Mouse (Mus musculus) kidney, adult 2 months (tissue): ENCODE data around the gene Nudt9. TPM values are rescaled to one million over a fixed set of nuclear protein-coding genes. Genes with fewer than 3 reads are reported as not detected.
A peak's percentile ranks its signal among the peaks of the same experiment; 100 is the strongest.

Experiments used
- DNase-seq: peaks from one replicate; pipeline ENCODE4 v3.0.0; 2021
- H3K27ac ChIP-seq: fragments of 200-500 bp; 2 replicates; pipeline ENCODE4 v1.5.1; 2012; ENCODE audit warnings: low read depth, low read length, control low read depth, inconsistent platforms; ENCODE audit not compliant: insufficient read depth
- H3K27me3 ChIP-seq: fragments of 200-500 bp; replicated peaks from 2 replicates; pipeline ENCODE4 v1.6.1; 2012; ENCODE audit warnings: mild to moderate bottlenecking, moderate library complexity, low read length, inconsistent platforms; ENCODE audit not compliant: control insufficient read depth, insufficient read depth
- H3K36me3 ChIP-seq: fragments of 200-500 bp; 2 replicates; pipeline ENCODE4 v1.6.1; 2012; ENCODE audit warnings: mild to moderate bottlenecking, moderate library complexity, low read length, inconsistent platforms; ENCODE audit not compliant: control insufficient read depth, insufficient read depth
- H3K4me1 ChIP-seq: fragments of 200-500 bp; 2 replicates; pipeline ENCODE4 v1.6.1; 2011; ENCODE audit warnings: low read length; ENCODE audit not compliant: control insufficient read depth, insufficient read depth
- H3K4me3 ChIP-seq: fragments of 200-500 bp; 2 replicates; pipeline ENCODE4 v1.5.1; 2011; ENCODE audit warnings: mild to moderate bottlenecking, low read depth, low read length, control low read depth; ENCODE audit not compliant: insufficient read depth
- CTCF ChIP-seq: fragments of 200-500 bp; conservative IDR thresholded peaks from 2 replicates; pipeline ENCODE4 v1.5.1; 2011; ENCODE audit warnings: low read depth, mild to moderate bottlenecking, control low read depth, low read length, moderate library complexity, mixed read lengths; ENCODE audit not compliant: insufficient read depth, insufficient read length
- POLR2A ChIP-seq: fragments of 200-500 bp; IDR thresholded peaks from one replicate; pipeline ENCODE4 v1.6.1; 2011; ENCODE audit warnings: low read depth, low read length, control low read depth
- WGBS: fragments of 180-500 bp; shearing (Covaris S2); methylation state at CpG from one replicate; pipeline ENCODE4 v1.1.7; 2018; 5-methylcytosine and 5-hydroxymethylcytosine counted together
- polyA plus RNA-seq: library from polyadenylated mRNA; depleted of rRNA; stranded (reverse); fragments of >200 nt; gene quantifications from 2 replicates; pipeline ENCODE4 v1.2.3, GENCODE M21; 2012; rRNA removed

Nudt9 gene
- 59.7 and 63.8 TPM in 2 replicates for polyA plus RNA-seq

DNA sequence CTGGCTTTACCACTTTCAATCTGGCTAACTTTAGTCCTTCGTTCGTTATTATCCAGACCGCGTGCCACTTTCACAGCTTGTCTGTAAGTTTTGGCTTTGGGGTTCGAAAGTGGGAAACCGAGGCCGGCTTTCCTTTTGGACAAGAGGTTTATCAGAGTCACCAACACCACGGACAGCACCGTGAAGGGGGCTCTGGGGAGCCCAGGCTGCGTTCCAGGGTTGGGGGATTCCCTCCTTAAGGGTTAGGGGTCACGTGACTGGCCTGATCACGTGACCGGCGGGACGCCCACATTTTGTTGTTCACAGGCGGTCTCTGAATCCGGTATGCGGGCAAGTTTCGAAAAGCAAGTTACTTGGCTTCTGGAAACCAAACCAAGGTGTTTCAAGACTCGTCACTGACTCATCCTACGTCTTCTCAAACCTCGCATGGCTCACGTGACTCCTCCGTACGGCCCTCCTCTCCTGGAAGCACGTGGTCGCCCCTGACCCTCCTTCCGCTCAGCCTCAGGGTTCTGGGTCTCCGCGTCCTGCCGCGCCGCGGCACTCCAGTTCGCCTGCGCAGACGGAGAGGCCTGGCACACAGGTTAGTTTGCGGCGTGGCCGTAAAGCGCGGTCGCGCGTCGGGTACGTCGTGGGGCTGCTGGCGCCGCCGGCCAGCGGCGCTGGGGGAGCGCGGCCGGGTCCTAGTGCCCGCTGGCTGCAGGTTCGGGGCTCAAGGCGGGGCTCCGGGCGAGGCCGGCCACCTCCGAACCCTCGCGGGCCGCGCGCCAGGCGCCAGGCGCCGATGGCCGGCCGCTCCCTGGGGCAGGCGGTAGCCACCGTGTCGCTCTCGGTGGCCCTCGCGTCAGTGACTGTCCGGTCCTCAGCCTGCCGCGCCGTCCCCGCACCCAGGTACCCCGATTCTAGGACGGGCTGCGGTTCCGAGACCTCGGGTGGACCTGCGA, at the start of gene Nudt9:
Gene Nudt9 (plus strand): TSS at position 51 of the 944 bp plus-strand sequence.
- H3K27me3 ChIP-seq, result no peaks in the 10 kb centered on the region
- H3K27ac ChIP-seq, result peak within 1 kb of the TSS; percentile 94
- peak within 1 kb of the TSS; percentile 91 for H3K4me3 ChIP-seq
- TF ChIP-seq POLR2A (peak; percentile 51), CTCF (no peak)
- no peaks in the 10 kb centered on the region; the same call in 1 of the 2 replicates for H3K36me3 ChIP-seq
- 4% methylated on average over 90 of the region's 90 CpGs for WGBS
- peak; percentile 99 for DNase-seq
- peaks cover 11% of the 10 kb centered on the region; the same call in 1 of the 2 replicates for H3K4me1 ChIP-seq

DNA sequence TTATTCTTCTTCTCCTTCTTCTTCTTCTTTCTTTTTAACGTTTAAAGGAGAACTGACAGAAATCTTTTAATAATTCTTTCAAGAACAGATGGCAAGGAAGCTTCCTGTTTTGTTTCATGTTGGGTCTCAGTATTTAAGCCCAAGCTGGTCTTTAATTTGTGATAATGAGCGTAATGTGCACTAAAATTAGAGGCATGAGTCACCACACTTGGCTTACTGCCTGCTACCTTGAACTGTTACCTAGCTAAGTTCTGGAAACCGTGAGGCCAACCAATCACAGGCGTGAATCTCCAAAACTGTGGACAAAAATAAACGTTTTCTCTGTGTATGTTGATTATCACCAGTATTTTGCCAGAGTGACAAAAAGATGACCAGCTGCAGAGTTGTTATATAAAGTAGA, 47.4 kb upstream of the Nudt9 start:
- no peak for TF ChIP-seq POLR2A
- no peak for TF ChIP-seq CTCF
- no peak overlapping the region for H3K27ac ChIP-seq
- 41% methylated on average over 5 of the region's 5 CpGs for WGBS

DNA sequence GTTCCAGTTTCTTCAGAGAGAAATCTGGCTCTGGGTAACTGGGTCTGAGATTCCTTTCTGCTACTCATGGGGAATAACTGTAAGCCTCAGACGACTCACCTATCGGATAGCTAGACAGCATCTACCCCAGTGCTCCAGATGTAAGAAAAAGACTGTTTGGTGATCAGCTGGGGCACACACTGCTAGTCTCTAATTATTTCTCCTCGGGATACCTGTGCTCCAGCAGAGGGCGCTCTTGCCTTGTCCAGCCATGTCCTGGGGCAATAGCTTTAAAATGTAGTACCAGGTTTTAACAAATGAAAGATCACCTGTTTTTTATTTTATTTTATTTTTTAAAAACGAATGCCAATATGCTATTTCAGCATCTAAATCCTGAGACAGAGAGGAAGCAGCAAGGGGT, 46.4 kb upstream of the Nudt9 start:
- Histone ChIP-seq H3K4me1 (no peaks in the 10 kb centered on the region; the same call in 1 of the 2 replicates), H3K4me3 (no peak overlapping the region), H3K36me3 (peaks cover 13% of the 10 kb centered on the region), H3K27me3 (no peaks in the 10 kb centered on the region), H3K27ac (no peak overlapping the region)
- 3% methylated on average over 5 of the region's 5 CpGs for WGBS
- peak; percentile 93 for TF ChIP-seq CTCF
- no peak for TF ChIP-seq POLR2A
- DNase-seq, result peak; percentile 82

More for the DNA sequence above, 47.4 kb upstream of the Nudt9 start:
- peak; percentile 27 for DNase-seq
- Histone ChIP-seq H3K36me3 (peaks cover 13% of the 10 kb centered on the region), H3K4me1 (no peaks in the 10 kb centered on the region; the same call in 1 of the 2 replicates), H3K27me3 (no peaks in the 10 kb centered on the region), H3K4me3 (no peak overlapping the region)

DNA sequence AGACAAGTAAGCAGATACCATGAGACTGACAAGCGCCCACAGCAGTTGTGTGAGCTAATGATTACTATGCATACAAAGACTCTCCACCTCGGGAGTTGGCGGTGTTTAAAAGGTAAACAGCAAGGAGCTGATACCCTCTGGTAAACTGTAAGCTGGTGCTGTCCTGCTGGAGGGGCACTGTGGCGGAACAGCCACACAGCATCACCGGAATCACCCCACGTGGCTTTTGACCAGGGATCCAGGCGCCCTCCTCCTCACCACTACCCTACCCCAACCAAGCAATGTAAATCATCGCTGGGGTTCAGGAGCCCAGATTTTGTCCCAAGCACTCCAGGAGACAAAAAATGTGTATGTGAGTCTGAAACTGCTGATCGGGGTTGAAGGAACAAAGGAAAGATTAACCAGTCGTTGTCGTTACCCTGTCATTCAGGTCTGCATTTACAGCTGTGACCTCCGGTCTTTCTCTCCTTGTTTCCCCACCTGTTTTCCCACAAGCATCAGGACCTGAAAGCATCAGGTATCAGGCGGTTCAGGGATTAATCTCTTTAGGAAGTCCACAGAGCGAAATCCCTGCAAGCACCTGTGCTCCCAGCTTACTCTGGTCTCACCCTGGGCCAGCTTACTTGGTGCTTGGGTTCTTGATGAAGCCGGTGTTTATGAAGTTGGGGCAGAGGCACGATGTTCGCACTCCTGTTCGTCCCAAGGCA, 43.4 kb upstream of the Nudt9 start:
- no peak for TF ChIP-seq POLR2A
- no peak for TF ChIP-seq CTCF
- Histone ChIP-seq H3K27me3 (no peaks in the 10 kb centered on the region), H3K4me1 (no peaks in the 10 kb centered on the region; the same call in 1 of the 2 replicates), H3K4me3 (no peak overlapping the region), H3K36me3 (peaks cover 16% of the 10 kb centered on the region), H3K27ac (no peak overlapping the region)
- WGBS, result 49% methylated on average over 18 of the region's 18 CpGs
- DNase-seq, result no peak

DNA sequence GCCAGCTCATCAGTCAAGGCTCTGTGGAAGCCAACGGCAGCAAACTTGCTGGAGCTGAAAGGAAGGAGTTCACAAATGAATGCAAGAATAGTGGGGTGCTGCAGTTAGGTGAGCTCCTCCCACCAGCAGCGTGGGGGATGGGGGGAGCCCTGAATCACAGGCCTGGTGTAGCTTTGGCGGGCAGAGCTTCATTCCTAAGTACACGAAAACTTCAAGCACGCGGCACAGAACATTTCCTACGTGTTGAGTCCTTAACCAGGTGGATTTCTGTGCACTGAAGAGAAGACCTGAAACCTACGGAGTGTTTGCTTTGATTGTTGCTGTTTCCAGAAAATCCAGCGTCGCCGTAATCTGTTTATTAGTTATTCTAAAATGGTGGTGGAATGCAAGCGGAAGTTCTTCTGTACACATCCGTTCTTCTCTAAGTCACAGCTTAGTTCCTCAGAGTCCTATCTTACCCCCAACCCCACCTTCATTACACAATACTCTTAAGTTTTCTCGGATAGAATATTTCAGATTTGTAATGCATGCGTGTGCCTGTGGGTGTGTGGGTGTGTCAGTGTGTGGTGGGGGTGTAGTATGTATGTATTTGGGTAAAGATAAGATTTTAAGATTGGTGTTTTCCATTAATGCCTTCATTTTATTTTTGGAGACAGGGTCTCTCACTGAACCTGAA, 42.7 kb upstream of the Nudt9 start:
- TF ChIP-seq POLR2A (no peak), CTCF (no peak)
- H3K36me3 ChIP-seq, result peaks cover 19% of the 10 kb centered on the region
- H3K27me3 ChIP-seq, result no peaks in the 10 kb centered on the region
- H3K4me3 ChIP-seq, result no peak overlapping the region
- H3K27ac ChIP-seq, result no peak overlapping the region
- no peaks in the 10 kb centered on the region; the same call in 1 of the 2 replicates for H3K4me1 ChIP-seq
- no peak for DNase-seq
- whole genome bisulfite sequencing, result 60% methylated on average over 15 of the region's 15 CpGs

DNA sequence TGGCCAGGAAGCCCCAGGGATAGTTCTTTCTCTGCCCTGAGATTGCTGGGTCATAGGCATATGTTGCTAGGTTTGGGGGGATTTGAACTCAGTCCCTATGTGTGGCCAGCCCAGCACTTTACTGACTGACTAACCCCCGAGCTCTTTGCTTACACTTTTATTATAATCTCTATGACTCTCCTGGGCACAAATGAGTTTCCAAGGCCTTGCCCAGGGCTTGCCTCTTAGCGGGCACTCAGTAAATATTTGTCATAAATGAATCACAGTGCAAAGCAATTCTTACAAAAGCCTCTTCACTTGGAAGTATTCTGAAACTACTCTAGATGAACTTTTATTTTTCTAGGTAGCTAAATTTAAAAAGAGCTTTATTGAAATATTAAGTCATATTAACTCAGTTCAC, 42.2 kb upstream of the Nudt9 start:
- WGBS, result 89% methylated on average over 2 of the region's 2 CpGs
- no peak for TF ChIP-seq POLR2A
- no peak for TF ChIP-seq CTCF
- no peak for DNase-seq
- no peaks in the 10 kb centered on the region for H3K27me3 ChIP-seq
- H3K27ac ChIP-seq, result no peak overlapping the region
- peaks cover 16% of the 10 kb centered on the region for H3K36me3 ChIP-seq
- H3K4me3 ChIP-seq, result no peak overlapping the region
- no peaks in the 10 kb centered on the region; the same call in 1 of the 2 replicates for H3K4me1 ChIP-seq
